Mouse (Mus musculus): Measurements from ENCODE around the gene Erbb4.

Erbb4 gene

DNA sequence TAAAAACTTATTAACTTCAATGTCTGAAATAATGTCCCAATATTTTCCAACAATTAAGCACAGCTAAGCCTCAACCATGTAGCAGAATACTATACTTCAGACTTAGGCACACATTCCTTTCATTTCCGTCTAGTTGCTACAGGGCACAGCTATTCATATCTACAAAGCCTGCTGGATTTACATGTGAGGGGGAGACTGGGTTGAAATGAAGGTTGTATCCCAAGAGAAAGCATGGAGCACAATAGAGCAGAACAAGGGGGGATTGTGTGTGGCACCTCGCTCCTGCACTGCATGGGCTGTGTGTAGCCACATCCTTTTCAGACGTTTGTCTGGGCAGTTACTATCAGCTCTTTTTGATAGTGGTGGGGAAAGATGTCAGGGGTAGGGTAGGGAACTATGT is 83.0 kb downstream of the Erbb4 start:
- peak; percentile 8 for DNase-seq (ENCODE audit: low read depth, low spot score)

DNA sequence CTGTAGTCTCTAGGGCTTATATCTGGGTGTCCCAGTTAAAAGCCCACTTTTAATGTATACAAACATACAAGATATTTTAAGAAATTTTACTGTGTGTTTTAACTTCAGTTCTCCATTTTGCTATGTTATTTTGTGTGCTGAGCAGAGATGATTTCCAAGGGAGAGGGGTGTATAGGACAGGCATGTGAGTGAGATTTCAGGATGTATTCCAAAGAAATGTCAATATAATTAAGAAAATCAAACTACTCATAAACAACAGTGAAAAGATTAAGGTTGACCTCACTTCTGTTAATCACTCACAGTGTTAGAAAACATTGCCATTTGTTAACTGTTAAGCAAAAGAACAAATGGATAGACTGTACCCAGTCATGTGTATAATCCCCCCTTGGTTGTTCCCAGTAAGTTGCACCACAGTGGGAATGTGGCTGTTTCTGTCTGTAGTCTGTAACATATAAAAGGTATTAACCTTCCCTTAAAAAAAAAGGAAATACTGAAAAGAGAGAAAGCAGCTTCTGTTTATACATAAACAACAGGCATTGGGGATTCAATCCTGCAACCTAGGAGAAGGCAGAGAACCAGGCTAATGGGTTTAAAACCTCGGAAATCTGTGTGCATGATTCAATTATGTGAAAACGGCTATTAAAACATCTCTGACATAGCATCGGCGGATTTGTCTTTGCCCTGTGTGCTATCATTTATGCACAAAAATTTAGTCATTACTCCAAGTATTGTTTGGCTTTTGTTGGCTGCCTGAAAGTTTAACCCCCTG is 84.5 kb downstream of the Erbb4 start:
- DNase-seq (ENCODE audit: low read depth, low spot score) = no peak

DNA sequence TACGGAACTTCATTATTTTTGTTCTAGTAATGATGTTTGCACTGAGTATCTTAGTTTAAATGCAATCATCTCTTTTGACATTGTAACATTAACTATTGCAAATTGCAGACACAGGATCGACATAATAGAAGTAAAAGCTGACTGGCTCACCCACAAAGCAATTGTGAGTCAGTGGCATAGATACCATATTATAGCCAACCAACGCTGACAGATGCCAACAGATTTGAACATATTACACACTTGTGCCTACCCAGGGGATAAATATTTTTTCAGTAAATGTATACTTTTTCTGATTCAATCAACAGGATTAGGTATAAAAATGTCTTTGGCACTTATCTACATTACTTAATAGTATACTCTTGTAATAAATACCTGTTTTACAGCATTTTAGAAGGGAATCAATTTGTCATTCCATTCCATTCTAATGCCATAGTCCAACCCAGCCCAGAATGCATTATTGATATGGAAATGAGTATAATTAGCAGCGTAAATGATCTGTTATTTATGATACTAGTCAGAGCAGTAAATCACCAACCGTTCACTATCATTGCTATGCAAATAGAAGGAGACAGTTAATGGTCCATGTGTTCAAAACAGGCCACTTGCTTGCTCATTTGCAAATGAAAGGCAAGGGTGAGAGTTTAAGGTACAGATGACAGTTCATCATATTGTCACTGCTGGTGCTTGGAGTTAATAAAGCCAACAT is 97.9 kb downstream of the Erbb4 start:
- DNase-seq (ENCODE audit: low read depth, low spot score) = no peak

DNA sequence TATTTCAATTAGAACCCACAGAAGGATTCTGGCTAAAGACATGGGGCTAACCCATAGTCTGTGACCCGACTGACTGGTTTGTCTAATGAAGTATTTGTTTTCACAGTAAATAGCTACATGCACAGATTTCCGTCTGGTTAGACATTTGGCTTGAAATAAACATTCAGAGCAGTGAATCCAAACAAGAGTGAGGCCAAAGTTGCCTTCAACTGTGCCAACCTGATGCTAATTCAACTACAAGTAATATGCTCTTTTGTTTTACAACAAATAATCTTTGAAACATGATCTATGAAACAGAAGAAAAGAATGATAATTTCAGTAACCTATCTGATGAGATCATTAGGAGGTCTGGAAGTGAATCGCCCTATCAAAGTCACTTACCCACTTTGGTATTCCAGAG is 106.5 kb downstream of the Erbb4 start:
- DNase-seq (ENCODE audit: low read depth, low spot score) = no peak

DNA sequence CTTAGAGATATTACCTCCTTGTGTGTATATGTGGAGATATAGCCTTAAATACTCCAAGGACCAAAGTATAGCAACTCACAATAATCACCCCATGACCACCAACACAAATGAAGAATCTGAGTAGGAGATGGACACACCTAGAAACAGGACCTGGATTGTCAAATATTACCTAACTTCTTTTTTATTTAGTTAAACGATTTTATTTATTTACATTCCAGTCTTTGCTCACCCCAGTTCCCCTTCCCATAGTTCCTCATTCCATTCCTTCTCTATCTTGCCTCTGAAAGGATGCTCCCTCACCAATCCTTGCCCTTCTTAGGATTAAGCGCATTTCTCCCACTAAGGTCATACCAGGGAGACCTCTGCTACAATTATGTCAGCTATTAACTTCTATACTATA is 128.6 kb downstream of the Erbb4 start:
- no peak for DNase-seq (ENCODE audit: low read depth, low spot score)

DNA sequence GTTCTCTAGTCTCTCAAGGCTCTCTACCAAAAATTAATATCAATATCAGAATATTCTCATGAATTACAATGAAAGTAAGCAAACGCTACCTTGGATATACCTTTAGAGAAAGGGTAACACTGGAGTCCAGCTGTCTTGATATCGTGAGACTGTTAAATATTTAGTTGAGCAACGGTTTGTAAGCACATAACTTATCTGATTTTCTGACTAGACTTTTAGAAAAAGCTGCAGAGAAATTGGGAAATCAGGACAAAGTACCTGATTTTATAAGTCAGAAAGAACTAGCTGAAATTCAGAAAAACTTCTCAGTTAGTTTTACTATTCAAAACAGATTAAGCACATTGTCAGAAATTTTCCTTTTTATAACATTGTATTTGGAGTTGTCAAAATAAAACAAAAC is 129.3 kb downstream of the Erbb4 start:
- no peak for DNase-seq (ENCODE audit: low read depth, low spot score)

DNA sequence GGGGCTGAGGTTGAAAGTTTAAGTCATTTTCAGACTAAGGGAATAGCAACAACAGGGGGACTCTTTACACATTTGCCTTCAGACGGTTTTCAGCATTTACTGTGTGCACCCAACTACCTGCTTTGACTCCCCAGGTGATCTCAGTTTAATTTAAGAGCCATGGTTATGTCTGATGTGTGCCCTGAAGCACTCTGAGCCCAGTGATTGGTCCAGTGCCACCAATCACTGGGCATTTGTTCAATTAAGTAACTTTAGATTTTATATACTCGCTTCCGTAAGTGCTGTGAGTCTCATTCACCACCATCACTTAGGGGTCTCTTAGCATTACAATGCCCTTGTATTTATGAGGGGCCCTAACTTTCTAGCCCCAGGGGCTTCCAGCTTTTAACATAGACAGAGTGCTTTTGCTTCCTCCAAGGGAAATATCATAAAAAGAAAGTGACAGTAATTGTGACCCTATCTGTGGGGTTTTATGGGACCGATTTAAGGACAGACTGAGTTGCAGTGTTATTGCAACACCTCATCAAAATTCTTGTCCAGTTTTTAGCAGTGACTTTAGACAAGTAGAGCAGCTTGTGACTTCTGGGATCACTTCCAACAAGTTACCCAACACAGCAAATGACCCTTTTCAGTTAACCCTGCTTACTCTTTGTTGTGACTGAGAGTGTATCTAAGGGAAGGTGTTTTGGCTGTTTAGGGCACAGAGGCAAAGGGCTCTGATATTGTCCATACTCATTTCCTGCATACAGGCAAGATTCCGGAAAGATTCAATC is 134.3 kb downstream of the Erbb4 start:
- peak; percentile 8 for DNase-seq (ENCODE audit: low read depth, low spot score)

DNA sequence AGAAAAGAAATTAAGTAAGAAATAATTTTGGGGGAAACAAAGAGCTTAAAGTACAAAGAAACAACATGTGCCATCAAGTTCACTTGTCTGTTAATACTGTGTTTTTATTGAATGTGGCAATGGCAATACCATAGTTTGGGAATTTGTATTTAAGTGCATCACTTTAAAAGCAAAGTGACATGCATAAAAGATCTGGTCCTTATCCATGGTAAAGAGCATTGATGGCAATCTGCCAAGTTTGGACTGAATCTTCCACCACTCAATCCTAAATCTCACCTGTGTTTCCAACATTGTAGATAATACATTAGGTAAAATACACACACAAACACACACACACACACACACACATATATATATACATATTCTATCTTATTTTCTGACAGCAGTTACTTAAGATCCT is 143.7 kb downstream of the Erbb4 start:
- no peak for DNase-seq (ENCODE audit: low read depth, low spot score)

DNA sequence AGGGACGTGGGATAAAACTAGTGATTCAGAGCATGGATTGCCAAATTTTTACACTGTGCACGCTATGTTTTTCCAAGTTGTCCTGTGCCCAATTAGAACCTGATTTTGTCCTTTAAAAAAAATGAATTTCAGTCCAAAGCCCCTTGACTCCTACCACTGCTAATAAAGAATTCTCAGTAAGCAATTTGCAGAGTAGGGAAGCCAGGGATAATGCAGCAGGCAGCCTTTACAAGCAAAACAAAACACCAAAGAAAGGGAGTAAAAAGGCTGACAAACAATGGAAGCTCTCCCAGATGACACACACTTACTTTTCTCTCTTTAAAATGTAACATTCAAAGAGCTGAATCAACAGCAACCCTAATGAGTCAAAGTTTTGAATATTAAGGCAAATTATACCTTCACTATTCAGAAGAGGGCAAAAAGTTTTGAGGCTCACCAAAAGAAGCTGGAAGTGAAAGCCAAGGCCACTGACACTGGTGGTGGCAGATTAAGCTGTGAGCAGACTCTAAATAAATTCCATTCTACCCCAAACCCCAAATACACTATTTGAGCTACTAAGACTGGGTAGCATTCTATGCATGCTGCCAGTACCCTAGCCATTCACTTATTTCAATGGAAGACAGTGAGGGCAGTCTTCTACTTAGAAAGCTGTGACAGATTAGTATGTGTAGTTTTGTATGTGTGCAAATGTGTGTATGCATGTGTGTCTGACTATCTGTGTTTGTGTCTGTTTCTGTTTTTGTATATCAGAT is 146.3 kb downstream of the Erbb4 start:
- DNase-seq (ENCODE audit: low read depth, low spot score) = no peak

DNA sequence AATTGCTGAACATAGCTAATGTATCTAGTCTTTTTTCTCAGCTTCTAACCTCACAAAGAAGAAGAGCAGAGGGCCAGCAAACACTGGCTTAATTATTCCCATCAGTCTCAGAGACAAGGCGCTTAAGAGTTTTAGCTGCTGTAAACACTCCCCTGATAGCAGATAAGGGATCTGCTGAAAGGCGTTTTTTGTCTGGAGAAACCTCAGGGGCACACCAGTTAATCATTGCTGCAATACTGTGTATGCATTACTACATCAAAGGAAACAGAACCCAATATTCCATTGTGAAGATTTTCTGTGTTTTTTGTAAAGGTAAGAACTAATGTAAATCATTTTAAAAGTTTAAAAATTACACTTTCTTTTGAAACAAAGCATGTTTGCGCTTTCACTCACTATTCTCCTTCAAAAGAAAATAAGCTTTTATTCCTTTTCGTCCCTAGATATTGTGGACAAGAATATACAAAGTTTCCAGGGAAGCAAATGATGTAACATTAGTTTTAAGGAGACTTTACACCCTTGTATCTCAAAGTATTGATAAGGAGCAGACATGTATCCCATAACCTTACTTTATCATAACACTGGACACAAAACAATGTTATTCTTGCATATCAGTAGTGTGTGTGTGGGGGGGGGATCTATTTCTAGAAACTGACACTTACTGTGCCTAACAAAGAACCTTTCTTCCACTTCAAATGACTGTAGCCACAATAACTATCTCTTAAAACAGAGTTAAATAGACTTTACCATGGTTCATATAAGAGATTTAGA is 150.9 kb downstream of the Erbb4 start:
- DNase-seq (ENCODE audit: low read depth, low spot score) = no peak

DNA sequence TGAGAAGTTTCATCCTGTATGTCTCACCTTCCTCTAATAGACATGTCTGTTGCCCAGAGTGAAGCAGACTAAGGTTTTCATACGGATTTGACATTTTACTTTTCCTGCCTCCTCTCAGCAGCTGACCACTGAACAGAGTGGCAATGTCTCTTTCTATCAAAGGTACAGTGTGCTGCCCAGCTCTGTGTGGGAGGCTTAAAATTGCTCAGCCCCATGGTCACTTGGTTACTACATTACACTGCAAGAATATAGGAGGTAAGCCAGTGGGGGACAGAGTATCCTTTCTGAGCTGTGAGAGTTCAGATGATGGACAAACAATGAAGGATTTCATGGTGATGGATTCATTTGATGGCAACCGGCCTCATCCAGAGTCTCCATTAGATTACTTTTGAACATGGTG is 152.4 kb downstream of the Erbb4 start:
- DNase-seq (ENCODE audit: low read depth, low spot score) = no peak

DNA sequence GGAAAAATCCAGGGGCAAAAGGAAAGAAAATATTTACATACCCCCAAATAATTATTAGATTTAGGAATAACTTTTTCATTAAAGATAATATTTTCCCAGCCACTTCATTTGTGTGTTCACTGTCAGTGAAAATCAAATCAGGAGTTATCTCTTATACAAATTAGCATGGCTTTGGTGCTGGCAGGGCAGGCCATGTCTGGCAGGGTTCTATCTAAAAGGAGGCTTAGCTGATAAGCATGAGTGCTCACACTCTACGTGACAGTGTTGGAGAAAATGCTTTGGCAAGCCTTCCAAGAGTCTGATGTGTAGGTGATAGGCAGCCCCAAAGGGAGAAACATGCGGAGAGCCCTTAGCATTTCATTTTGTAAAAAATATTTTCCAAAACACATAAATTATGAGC is 164.7 kb downstream of the Erbb4 start:
- DNase-seq (ENCODE audit: low read depth, low spot score) = no peak

DNA sequence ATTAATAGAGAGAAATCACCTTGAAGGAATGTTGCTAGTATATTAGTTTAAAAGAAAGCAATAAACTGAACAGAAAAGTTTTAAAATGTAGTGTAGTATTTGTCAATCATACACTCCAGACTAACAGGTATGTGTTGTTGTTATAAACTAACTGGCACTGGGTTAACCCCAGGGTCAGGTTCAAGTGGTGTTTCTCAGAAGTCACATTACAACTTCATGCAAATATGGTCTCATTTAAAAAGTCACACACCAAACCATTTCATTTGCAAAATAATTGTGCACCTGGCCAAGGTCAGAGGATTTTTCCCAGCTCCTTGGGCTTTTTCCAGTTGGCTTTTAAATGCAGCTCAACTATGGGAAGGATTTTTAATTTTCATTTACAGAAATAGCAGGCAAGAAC is 173.1 kb downstream of the Erbb4 start:
- no peak for DNase-seq (ENCODE audit: low read depth, low spot score)

DNA sequence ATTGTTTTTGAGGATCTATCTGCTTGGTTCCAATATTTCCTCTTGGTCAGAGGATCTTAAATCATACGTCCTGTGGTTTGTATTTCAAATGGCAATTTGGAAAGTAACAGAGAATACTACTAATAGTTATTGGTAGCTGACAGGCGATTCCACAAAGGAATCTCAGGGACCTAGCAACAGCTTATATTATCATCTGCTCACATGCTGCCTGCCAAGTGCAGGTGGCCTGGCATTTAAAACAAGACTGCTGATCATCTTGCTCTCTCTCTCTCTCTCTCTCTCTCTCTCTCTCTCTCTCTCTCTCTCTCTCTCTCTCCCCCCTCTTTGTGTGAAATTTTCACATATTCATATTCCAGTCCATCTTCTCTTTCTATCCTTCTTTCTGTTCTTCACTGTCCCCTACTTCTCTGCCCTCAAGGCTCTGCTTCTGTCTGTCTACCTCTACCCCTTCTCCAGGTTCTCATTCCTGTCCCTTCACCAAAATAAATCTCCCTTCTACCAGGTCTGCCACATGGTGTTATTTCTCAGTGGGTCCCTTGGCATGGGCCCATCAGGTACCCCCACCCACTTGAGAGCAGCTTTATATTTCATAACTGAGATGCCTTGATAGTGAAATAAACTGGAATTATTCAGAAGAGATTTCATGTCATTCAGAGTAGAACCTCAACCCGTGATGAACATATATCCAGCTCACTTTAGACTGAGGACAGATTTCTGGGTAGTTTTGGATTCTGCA is 174.4 kb downstream of the Erbb4 start:
- DNase-seq (ENCODE audit: low read depth, low spot score) = no peak

DNA sequence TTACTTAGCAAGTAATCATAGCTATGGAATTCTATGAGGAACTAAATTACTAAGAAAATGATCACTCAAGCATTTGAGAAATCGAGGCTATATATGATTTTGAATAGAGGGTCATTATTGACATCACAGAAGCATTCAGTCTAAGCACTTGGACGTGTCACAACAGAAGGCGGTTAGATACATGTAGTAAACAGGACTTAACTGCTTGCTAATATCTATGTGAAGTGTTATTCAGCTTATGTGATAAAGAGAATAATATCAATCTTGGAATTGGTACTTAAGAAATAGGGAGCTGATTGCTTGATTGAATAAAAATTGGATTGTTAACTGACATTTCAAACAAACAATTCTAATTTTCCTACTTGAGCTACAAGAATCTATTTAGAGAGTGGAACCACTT is 190.0 kb downstream of the Erbb4 start:
- no peak for DNase-seq (ENCODE audit: low read depth, low spot score)

DNA sequence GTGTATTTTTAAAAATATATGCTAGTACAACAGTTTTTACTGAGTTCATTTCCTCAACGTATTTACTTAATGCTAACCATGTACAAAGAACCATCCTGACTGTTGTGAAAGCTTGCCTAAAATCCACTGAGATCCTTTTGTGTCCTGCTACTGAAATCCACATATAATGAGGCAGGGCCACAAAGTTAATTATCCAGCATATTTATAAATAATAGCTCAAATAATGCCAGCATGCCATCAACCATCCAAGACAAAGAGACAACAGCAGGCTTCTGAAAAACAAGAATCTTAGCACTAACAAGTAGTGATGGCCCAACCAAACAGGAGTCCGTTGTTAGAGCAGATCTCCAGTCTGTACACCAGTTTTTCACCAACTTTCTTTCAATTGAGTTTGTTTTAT is 215.8 kb downstream of the Erbb4 start:
- DNase-seq (ENCODE audit: low read depth, low spot score) = no peak

DNA sequence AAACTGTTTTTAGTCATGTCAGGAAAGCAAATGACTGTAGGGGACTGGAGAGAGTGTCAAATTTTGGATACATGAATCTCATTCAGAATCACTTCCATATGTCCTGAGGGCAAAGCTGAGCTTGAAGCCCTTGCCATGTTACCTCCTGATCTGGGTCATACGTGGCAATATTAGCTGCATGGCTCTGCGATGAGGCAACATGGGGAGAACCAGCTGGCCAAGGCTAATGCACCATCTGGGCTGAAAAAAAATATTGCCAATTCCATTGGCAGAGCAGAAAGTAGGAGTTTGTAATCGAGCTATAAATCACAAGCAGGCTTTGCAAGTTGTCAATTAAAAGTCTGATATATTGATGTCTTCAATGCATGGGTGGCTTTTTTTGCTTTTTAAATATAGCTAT is 221.0 kb downstream of the Erbb4 start:
- no peak for DNase-seq (ENCODE audit: low read depth, low spot score)

DNA sequence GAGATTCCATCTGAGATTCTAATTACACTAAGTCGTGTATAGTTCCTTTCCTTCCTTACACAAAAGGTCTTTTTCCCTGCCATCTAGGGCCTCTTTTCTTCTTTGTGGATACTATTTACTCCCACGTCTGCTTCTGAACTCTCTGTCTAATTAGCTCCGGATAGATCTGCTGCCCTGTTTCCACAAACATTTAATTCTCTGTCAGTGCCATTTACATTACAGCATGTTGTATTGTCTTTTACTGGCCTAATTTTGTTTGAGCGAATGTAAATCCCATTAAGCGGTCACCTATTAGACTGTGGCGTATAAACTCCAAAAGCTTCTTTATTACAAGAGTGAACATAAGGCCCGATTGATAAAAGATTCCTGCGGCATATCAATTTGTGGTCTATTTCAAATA is 232.9 kb downstream of the Erbb4 start:
- no peak for DNase-seq (ENCODE audit: low read depth, low spot score)

DNA sequence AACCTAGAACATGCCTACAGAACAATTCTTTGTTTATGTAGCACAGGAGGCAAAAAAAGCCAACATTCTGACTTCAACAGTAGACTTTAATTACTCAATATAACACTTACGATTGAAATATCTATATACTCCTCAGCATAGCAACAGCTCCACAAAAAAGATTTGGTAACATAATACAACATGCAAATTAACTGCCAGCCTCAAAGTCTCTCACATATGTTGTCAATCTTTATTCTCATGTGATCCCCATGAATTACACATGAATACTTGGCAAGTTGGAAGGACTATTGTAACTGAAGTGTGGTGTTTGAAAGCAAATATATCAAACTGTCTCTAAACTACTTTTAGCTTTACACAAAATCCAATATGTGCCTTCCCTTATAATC is 234.2 kb downstream of the Erbb4 start:
- no peak for DNase-seq (ENCODE audit: low read depth, low spot score)

DNA sequence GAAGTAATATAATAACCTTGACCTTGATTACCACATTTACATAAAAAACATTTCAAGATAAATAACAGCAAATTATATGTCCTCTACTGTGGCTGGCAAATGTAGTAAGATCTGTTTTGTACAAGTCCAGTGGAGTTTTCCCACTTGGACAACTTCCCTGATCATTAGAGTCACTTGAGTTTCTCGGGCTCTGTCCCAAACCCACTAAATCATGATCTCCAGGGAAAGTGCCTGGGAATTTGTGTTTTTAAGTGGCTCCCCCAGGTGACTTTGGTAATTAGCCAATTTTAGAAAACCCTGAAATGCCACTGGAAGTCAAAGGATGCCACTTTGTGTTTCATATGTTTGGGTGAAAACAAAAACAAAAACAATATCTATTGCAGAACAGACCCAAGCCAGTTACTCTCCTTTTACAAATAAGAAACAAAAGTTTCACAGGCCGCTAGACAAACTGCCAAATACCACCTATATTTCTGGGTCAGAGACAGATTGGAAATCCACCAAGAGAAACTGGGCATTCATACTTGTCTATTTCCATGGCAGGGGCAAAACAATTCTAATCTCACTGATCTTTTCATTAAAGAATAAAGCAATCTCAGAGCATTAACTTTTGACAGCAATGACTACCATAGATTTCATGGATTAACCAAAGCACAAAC is 234.8 kb downstream of the Erbb4 start:
- DNase-seq (ENCODE audit: low read depth, low spot score) = no peak
